Mouse (Mus musculus) heart, postnatal 36 days (tissue): ENCODE results near the gene Acin1. TPM values are rescaled to one million over a fixed set of nuclear protein-coding genes. Genes with fewer than 3 reads are reported as not detected.
A peak's percentile ranks its signal among the peaks of the same experiment; 100 is the strongest.

Source experiments
- DNase-seq, 2 experiments: peaks; one replicate each; pipeline ENCODE4 v3.0.0; 2021 to 2022
- intact Hi-C: fragments of 180-260 bp; cut with DNase I; formaldehyde crosslinking; loops from one replicate; pipeline ENCODE4 v1.15.1; 2025
- total RNA-seq, 2 experiments: library from RNA; stranded (reverse); gene quantifications; 2 replicates each; pipeline ENCODE4 v1.2.3; 2021

Gene Acin1
- total RNA-seq = 10 to 100 TPM; 72.2 to 80.2 TPM

GRCm38 (mm10) chr14:54686522-54687143 is at the start of gene Acin1:
Gene Acin1 (minus strand): TSS chr14:54686931.
- intact Hi-C loops = loop anchor here (5.0 to 10.0 kb wide), 2 partner anchors 34 to 452 kb away; no protein-coding TSS in a partner anchor

DNA sequence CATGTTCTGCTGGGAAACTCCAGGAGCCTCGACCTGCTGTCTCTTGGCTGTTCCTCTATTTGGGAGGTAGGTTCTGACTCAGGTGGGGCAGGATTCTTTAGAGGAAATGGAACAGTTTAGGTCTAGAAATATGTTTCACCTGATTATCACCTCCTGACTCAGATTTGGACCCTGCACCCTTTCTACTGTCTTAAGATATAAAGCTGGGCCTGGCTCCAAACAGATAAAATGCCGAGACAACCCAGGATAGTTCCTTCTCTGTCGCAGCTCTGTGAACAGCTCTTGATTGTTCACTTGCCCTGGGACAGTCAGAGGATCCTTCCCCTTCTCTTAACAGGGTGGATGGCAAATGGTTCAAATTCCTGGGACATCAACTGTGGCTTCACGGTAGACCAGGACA is 48.5 kb upstream of the Acin1 start:
- intact Hi-C loops = no loop called here
- DNase-seq = no peak

More at GRCm38 (mm10) chr14:54686522-54687143, at the start of gene Acin1:
- DNase-seq = peak; percentile 100

DNA sequence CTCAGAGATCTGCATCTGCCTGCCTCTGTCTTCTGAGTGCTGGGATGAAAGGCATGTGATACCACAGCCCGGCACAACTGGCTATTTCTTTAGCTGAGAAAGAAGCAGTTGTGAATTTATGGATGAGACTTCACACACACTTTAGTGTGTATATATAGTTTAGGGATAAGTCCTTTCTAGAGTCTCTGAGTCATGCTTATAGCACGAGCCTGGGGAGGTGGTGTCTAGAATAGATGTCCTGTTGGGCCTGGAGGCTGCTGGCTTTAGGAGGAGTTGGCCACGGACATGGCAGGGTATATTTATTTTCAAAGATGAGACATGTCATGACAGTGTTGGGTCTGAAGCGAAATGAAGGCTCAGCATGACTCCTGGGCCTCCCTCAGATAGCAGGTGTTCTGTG is 47.3 kb upstream of the Acin1 start:
- no peak for DNase-seq
- intact Hi-C loops = no loop called here

GRCm38 (mm10) chr14:54732206-54732605 is 45.5 kb upstream of the Acin1 start:
- DNase-seq = no peak
- intact Hi-C loops = no loop called here

DNA sequence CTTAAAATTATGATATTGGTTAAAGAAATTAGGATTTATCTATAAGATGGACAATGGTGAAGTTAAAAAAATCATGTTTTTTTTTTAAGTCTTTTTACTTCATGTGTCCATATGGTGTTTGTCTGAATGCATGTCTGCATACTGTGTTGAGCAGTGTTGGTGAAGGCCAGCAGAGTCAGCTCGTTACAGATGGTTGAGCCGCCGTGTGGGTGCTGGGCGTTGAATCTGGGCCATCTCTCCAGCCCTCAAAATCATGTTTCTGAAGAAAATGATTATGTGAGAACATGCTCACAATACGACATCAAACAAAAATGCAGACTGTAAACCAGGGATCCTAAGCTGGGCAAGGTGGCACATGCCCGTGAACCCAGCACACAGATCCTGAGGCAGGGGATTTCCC is 43.6 kb upstream of the Acin1 start:
- no peak for DNase-seq
- intact Hi-C loops = no loop called here

DNA sequence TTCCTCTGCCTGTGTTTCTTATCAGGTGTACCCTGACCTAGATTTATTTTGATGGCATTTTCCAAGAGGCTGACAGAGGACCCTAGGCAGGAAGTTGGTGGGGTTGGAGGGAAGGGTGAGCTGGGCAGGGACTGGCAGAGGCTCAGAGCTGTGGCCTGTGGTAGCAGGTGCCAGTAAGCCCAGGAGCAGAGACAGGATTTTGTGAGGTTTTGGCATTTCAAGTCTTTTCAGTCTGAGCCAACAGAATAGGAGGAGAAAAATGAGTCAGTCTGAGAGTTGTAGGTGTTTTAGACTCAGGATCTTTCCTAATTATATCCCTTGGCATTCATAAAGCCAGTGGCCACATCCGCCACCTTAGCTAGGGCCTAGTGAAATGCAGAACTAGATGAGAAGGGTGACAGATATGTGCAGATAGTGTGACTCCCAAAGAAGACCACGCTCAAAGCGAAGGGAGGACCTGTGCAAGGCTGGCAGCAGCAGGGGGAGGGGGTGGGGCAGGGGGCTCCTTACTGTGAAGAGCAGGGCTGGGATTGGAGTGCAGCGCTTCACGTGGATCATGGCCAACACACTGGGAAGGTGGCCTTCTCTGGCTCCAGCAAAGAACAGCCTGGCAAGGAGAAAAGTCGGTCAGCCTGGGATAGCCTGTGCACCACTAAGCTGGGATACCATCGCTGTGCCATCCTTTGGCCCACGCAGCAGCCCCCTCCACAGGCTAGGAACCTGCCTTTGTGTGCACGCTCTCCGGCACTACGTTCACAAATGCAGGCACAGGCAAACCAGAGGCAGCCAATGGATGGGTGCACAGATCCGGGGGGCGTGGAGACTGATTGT is 42.3 kb upstream of the Acin1 start:
- intact Hi-C loops = no loop called here
- DNase-seq = no peak

DNA sequence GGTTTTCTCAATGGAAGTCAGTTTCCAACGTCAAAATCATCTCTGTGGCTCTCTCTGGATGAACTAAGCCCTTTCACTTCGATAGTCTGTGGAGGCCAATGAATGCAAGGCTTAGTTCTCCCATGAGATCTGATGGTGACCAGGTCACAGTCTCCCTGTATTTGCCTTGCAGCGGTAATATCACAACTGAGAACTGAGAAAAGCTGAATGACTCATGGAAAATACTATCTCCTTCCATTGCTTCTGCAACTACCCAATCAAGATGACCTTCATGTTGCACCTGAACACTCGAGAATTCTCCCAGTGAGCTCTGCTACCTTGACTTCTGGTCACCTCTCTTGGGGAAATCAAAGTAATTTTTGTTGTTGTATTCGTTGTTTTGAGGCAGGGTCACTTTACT is 40.8 kb upstream of the Acin1 start:
- DNase-seq = no peak
- intact Hi-C loops = no loop called here

DNA sequence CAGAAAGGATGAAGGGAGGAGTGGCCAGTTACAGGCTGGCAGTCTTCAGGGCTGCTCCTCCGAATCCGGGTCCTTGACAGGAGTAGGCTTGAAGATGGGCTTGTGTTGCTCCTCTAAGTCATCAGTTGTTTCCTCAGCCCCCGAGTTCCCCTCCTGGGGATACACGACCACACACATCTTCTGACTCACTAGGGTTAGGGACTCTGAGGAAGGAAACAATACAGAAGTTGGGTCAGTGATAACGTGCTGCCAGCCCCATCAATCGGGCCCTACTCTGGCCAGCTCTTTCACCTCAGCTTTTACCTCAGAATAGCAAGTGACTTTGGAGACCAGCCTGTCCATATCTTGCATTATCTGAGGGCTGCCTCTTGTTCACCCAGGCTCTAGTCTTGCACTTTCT is 37.3 kb upstream of the Acin1 start:
- intact Hi-C loops = no loop called here
- DNase-seq = no peak

- intact Hi-C loops = no loop called here
- no peak for DNase-seq
Observed at GRCm38 (mm10) chr14:54721711-54722110, 35.0 kb upstream of the Acin1 start.

DNA sequence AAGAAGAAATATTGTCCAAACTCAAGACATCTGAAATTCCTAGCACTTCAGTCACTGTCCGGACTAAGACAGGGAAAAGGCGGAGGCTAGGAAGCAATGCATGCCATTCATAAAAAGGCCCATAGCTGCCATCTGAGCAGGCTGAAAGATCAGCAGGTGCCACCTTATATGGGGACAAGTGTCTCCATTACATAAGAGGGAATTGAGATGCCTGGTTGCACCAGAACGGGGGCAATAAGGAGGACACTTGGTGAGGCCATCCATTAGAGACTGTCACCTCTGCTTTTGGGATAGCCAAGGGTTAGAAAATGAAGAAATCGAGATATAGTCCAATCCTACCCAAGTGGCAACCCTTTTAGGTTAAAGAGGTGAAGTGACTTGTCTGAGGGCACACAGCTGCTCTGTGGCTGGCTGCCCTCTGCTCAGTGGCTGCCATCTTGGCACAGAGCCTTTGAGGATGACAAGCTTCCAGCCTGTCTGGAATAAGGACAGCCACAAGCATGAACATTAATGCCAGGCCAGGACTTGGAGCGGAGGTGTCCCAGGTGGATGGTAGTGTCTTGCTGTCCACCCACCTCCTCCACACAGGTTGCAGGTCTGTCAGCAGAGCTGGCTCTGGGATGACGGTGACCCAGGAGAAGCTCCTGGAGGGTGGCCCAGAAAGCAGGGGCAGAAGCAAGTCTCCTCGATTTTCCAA is 34.1 kb upstream of the Acin1 start:
- intact Hi-C loops = no loop called here
- DNase-seq = peak; percentile 19 to 25

- intact Hi-C loops = no loop called here
- no peak for DNase-seq
Observed at GRCm38 (mm10) chr14:54720041-54720440, 33.3 kb upstream of the Acin1 start.

DNA sequence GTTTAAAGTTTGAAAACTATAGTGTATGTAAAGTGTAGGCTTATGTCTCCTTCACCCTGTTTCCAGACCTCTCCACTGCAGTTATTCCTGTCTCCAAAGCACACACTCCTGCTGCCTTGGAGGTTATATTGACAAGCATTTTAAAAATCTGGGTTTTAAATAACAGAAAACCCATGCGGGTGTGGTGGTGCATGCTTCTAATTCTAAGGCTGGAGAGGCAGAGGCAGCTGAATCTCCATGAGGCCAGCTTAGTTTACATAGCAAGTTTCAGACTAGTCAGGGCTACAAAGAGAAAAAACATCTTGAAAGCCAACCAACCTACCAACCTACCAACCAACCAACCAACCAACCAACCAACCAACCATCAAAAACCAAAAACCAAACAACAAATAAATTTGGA is 28.7 kb upstream of the Acin1 start:
- intact Hi-C loops = no loop called here
- no peak for DNase-seq

- no peak for DNase-seq
- intact Hi-C loops = loop anchor here (1.0 kb wide), 3 partner anchors 72 to 146 kb away; no protein-coding TSS in a partner anchor
Observed at GRCm38 (mm10) chr14:54714617-54715081, 27.9 kb upstream of the Acin1 start.

- peak; percentile 67 to 72 for DNase-seq
- intact Hi-C loops = loop anchor here (1.0 kb wide), 3 partner anchors 72 to 146 kb away; no protein-coding TSS in a partner anchor
Observed at GRCm38 (mm10) chr14:54714121-54714520, 27.4 kb upstream of the Acin1 start.

DNA sequence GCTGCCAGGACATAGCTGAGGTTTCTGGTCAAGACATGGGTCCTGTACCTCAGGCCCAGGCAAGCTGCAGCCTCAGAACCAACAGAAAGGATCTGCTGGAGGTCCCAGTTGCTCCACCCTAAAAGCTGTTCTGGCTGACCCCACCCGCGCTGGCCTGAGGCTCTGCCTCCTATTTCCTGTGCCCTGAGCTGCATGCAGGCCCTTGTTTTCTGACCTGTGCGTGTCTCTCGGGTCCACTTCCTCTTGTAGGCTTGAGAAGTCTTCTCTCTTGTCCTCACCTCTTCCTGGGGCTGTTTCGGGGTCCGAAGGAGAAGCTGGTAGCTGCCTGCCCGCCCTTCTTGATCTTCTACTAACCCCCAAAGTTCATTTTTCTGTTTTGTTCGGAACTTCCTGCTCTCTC is 26.1 kb upstream of the Acin1 start:
- intact Hi-C loops = no loop called here
- peak in 1 of 2 experiments; percentile 21 for DNase-seq

GRCm38 (mm10) chr14:54712074-54712473 is 25.3 kb upstream of the Acin1 start, which contains the start of gene Cebpe:
Gene Cebpe (minus strand): TSS chr14:54712174.
- DNase-seq = no peak
- intact Hi-C loops = no loop called here

DNA sequence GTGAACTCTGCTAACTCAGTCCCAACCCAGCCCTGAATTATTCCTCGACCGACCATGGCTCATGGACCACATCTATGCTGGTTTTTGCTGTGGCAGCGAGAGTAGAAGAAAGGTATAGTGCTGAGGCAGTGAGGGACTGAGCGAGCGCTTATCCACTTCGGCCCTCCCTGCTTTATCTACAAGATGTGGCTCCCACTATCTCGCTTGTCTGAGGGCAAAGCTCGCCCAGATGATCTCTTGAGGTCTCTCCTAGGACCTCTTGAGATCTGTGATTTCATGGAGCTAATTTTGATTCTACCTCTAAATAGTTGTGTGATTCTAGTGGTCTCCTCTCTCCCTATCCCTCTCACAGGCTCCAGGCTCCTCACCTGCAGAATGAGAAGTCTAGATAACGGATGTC is 22.3 kb upstream of the Acin1 start:
- no peak for DNase-seq
- intact Hi-C loops = no loop called here

GRCm38 (mm10) chr14:54706589-54707320 is 20.0 kb upstream of the Acin1 start:
- no peak for DNase-seq
- intact Hi-C loops = no loop called here

GRCm38 (mm10) chr14:54705844-54706243 is 19.1 kb upstream of the Acin1 start:
- no peak for DNase-seq
- intact Hi-C loops = no loop called here

DNA sequence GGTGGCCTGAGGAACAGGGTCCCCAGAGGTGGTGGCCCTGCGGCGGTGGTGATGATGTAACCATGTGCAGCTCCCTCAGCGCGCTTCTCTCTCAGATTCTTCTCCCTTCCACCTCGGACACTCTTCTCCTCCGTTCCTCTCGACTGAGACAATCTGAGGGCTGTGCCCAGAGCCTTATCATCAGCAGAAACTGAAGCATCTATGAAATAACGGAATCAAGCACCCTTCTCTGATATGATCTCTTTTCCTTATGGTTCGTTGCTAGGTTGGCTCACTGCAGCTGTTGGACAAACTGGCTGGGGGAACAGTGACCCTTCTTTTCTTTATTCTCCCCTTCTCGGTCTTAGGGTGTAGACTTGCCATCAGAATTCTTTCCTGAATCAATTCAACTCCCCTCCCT is 16.5 kb upstream of the Acin1 start:
- intact Hi-C loops = no loop called here
- DNase-seq = no peak
